Comparison of ENCODE assay signal across 24 mouse cellular contexts in the genomic region with DNA sequence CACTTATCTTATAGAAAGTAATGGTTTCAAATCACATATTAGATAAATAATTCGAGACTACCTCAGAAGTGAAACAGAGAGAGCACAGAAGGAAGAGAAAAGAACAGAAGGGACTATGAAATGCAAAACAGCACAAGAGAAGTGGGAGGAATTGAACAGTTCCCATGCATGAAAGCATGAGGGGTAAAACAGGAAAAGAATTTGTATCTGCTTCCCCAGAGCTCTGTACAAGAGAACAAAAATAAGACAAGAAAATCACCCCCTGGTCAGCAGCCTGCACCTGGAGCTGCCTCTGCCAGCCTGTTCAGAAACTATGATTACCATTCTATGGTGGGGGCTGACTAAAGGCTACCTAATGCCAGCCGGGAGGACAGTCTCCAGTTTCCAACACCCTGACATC. TPM values are rescaled to one million over a fixed set of nuclear protein-coding genes. Genes with fewer than 3 reads are reported as not detected.
"Had no signal": no experiment of that assay in that cellular context is flagged by ENCODE, and none has a peak within 500 bp of the region (broad histone marks: within the 10 kb centered on the region; RNA-seq: fewer than 3 reads in every experiment).

No protein-coding gene starts in this region.

- ATAC-seq: intestine, postnatal 0 days; liver, embryonic 12.5 days; midbrain, embryonic 13.5 days; midbrain, embryonic 16.5 days had no signal

- H3K4me2 ChIP-seq: limb, embryonic 13.5 days; liver, embryonic 12.5 days; liver, embryonic 15.5 days; lung, embryonic 15.5 days; midbrain, embryonic 13.5 days; neural tube, embryonic 13.5 days; stomach, embryonic 15.5 days had no signal

- H3K4me3 ChIP-seq: limb, embryonic 10.5 days; limb, embryonic 13.5 days; liver, embryonic 12.5 days; liver, embryonic 15.5 days; lung, embryonic 15.5 days; megakaryocyte, embryonic 14.5 days; midbrain, embryonic 10.5 days; midbrain, embryonic 13.5 days; myocyte; neural tube, embryonic 13.5 days; stomach, embryonic 15.5 days had no signal

- H3K27me3 ChIP-seq: limb, embryonic 13.5 days; liver, embryonic 12.5 days; liver, embryonic 15.5 days; lung, embryonic 15.5 days; megakaryocyte, embryonic 14.5 days; midbrain, embryonic 13.5 days; neural tube, embryonic 13.5 days; stomach, embryonic 15.5 days had no signal

- H3K9ac ChIP-seq: limb, embryonic 13.5 days; liver, embryonic 12.5 days; liver, embryonic 15.5 days; lung, embryonic 15.5 days; midbrain, embryonic 13.5 days; neural tube, embryonic 13.5 days; stomach, embryonic 15.5 days had no signal

- DNase-seq: kidney, adult 2 months; kidney, postnatal 25 days; liver; lung, adult 18-20 months; lung, postnatal 10 days; lung, postnatal 36 days; thymus, adult 18-20 months; thymus, postnatal 36 days had no signal

- H3K27ac ChIP-seq: kidney, postnatal 0 days; limb, embryonic 10.5 days; limb, embryonic 13.5 days; liver, embryonic 12.5 days; liver, embryonic 15.5 days; lung, embryonic 15.5 days; midbrain, embryonic 10.5 days; midbrain, embryonic 13.5 days; neural tube, embryonic 13.5 days; stomach, embryonic 15.5 days had no signal

- H3K9me3 ChIP-seq: limb, embryonic 10.5 days; limb, embryonic 13.5 days; liver, embryonic 12.5 days; liver, embryonic 15.5 days; lung, embryonic 15.5 days; megakaryocyte, embryonic 14.5 days; midbrain, embryonic 10.5 days; midbrain, embryonic 13.5 days; neural tube, embryonic 13.5 days; stomach, embryonic 15.5 days had no signal

RNA-seq across cellular contexts. Expression of gene Zfp786, which starts 23.2 kb away (rescaled TPM):
- total RNA-seq: monocyte, adult 5-6 weeks; neutrophil, adult 5-6 weeks had no signal
